Mouse (Mus musculus): Measurements from ENCODE around the gene Dcaf6.

Gene Dcaf6

GRCm38 (mm10) chr1:165460360-165460800, at the start of gene Dcaf6, which contains the start of gene Mpc2:
Dcaf6 (minus strand) TSS chr1:165460475.
Mpc2 (plus strand) TSS chr1:165460637.
- peak; percentile 98 for DNase-seq (ENCODE audit: low spot score)

- no peak for DNase-seq (ENCODE audit: low spot score)
Observed at GRCm38 (mm10) chr1:165506303-165506702, 46.0 kb upstream of the Dcaf6 start.

- DNase-seq (ENCODE audit: low spot score) = peak; percentile 64
Observed at GRCm38 (mm10) chr1:165503307-165504024, 43.2 kb upstream of the Dcaf6 start.

- DNase-seq (ENCODE audit: low spot score) = no peak
Observed at GRCm38 (mm10) chr1:165498856-165499255, 38.6 kb upstream of the Dcaf6 start.

- no peak for DNase-seq (ENCODE audit: low spot score)
Observed at GRCm38 (mm10) chr1:165489197-165489596, 28.9 kb upstream of the Dcaf6 start.

GRCm38 (mm10) chr1:165486108-165486507, 25.8 kb upstream of the Dcaf6 start:
- DNase-seq (ENCODE audit: low spot score) = no peak

- no peak for DNase-seq (ENCODE audit: low spot score)
Observed at GRCm38 (mm10) chr1:165484688-165485233, 24.5 kb upstream of the Dcaf6 start, which contains the start of gene Adcy10. Adcy10 (plus strand) TSS chr1:165485183.

GRCm38 (mm10) chr1:165471490-165471889, 11.2 kb upstream of the Dcaf6 start:
- DNase-seq (ENCODE audit: low spot score) = no peak

- no peak for DNase-seq (ENCODE audit: low spot score)
Observed at GRCm38 (mm10) chr1:165469717-165470116, 9.4 kb upstream of the Dcaf6 start.

GRCm38 (mm10) chr1:165468971-165469370, 8.7 kb upstream of the Dcaf6 start:
- DNase-seq (ENCODE audit: low spot score) = no peak

- no peak for DNase-seq (ENCODE audit: low spot score)
Observed at GRCm38 (mm10) chr1:165464574-165464973, 4.3 kb upstream of the Dcaf6 start.

- no peak for DNase-seq (ENCODE audit: low spot score)
Observed at GRCm38 (mm10) chr1:165462861-165463260, 2.6 kb upstream of the Dcaf6 start.

GRCm38 (mm10) chr1:165461681-165462080, 1.4 kb upstream of the Dcaf6 start:
- no peak for DNase-seq (ENCODE audit: low spot score)

GRCm38 (mm10) chr1:165460801-165461377, 614 bp upstream of the Dcaf6 start:
- DNase-seq (ENCODE audit: low spot score) = peak; percentile 99

GRCm38 (mm10) chr1:165459503-165460181, 633 bp downstream of the Dcaf6 start:
- peak; percentile 61 for DNase-seq (ENCODE audit: low spot score)

- no peak for DNase-seq (ENCODE audit: low spot score)
Observed at GRCm38 (mm10) chr1:165459041-165459502, 1.2 kb downstream of the Dcaf6 start.

- no peak for DNase-seq (ENCODE audit: low spot score)
Observed at GRCm38 (mm10) chr1:165441719-165442118, 18.6 kb downstream of the Dcaf6 start.

- DNase-seq (ENCODE audit: low spot score) = no peak
Observed at GRCm38 (mm10) chr1:165441201-165441600, 19.1 kb downstream of the Dcaf6 start.

GRCm38 (mm10) chr1:165440788-165441187, 19.5 kb downstream of the Dcaf6 start:
- DNase-seq (ENCODE audit: low spot score) = no peak

GRCm38 (mm10) chr1:165438289-165439021, 21.8 kb downstream of the Dcaf6 start:
- DNase-seq (ENCODE audit: low spot score) = no peak

GRCm38 (mm10) chr1:165432883-165433282, 27.4 kb downstream of the Dcaf6 start:
- DNase-seq (ENCODE audit: low spot score) = no peak

- DNase-seq (ENCODE audit: low spot score) = no peak
Observed at GRCm38 (mm10) chr1:165426254-165426653, 34.0 kb downstream of the Dcaf6 start.
